Mouse (Mus musculus): ENCODE measurements around the gene B4galnt3. TPM values are rescaled to one million over a fixed set of nuclear protein-coding genes. Genes with fewer than 3 reads are reported as not detected.

B4galnt3 gene
- total and polyA plus RNA-seq, 2 experiments = 1.2 TPM

DNA sequence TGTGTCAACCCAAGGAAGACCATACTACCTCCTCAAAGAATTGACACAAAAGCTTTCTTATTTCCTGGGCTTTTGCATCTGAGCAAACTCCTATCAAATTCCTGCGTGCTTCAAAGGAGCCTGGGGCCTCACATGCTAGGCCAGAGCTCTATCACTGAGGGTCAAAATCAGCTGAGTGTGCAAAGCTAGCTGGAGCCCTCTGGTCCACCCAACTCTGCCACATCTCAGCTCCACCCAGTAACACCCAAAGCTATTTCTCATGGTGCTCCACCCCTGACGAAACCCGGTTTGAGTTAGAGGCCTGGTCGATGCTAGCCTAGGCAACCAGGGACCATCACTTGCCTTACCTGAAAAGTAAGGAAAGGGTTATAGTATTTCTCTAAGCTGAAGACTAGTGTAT is 39.2 kb downstream of the B4galnt3 start:
- Histone ChIP-seq H3K27me3 (ENCODE audit: control insufficient read depth, insufficient read depth, low read length) (no peaks in the 10 kb centered on the region), H3K36me3 (ENCODE audit: control insufficient read depth, insufficient read depth, low read length) (no peaks in the 10 kb centered on the region), H3K79me2 (ENCODE audit: control insufficient read depth, insufficient read depth, low read length) (no peaks in the 10 kb centered on the region), H3K9ac (ENCODE audit: low read depth, low read length) (no peak overlapping the region), H3K27ac (replicated peaks; ENCODE audit: insufficient read depth, low read depth, low read length) (no peak overlapping the region), H3K4me1 (ENCODE audit: control insufficient read depth, insufficient read depth, low read length) (peaks cover 17% of the 10 kb centered on the region), H3K4me3 (ENCODE audit: insufficient read depth, low read depth, low read length) (no peak overlapping the region)
- TF ChIP-seq POLR2A (IDR thresholded peaks at IDR 0.05; ENCODE audit: extremely low read depth, insufficient read depth, low read length) (no peak), CTCF (IDR thresholded peaks at IDR 0.05; ENCODE audit: low read depth, low read length) (no peak)
- no peak for DNase-seq (ENCODE audit: extremely low read depth, low read depth, low spot score)
- 73% methylated on average over 4 of the region's 4 CpGs for WGBS

DNA sequence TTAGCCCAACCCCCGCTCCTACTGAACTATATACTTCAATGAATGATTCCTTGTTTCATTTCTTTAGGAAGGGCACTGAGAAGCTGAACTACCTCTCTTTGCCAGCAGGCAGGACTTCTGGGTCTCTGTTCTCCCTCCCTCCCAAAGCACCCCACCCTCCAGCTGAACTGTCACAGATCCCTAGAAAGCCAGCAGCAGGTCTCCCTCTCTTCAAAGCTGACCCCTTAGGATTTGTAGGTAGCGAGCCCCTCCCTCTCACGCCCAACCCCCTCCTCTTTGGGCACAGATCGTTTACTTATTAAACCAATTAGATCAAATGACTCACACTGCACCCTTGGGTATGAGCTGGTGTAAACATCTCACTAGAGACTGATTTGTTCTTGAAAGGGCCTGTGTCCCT is 39.7 kb downstream of the B4galnt3 start:
- Histone ChIP-seq H3K27me3 (ENCODE audit: control insufficient read depth, insufficient read depth, low read length) (no peaks in the 10 kb centered on the region), H3K9ac (ENCODE audit: low read depth, low read length) (no peak overlapping the region), H3K79me2 (ENCODE audit: control insufficient read depth, insufficient read depth, low read length) (no peaks in the 10 kb centered on the region), H3K4me3 (ENCODE audit: insufficient read depth, low read depth, low read length) (no peak overlapping the region), H3K36me3 (ENCODE audit: control insufficient read depth, insufficient read depth, low read length) (no peaks in the 10 kb centered on the region), H3K4me1 (ENCODE audit: control insufficient read depth, insufficient read depth, low read length) (peaks cover 17% of the 10 kb centered on the region), H3K27ac (replicated peaks; ENCODE audit: insufficient read depth, low read depth, low read length) (no peak overlapping the region)
- TF ChIP-seq POLR2A (IDR thresholded peaks at IDR 0.05; ENCODE audit: extremely low read depth, insufficient read depth, low read length) = no peak
- TF ChIP-seq CTCF (IDR thresholded peaks at IDR 0.05; ENCODE audit: low read depth, low read length) = no peak
- DNase-seq (ENCODE audit: extremely low read depth, low read depth, low spot score) = no peak
- WGBS = 56% methylated on average over 4 of the region's 4 CpGs

DNA sequence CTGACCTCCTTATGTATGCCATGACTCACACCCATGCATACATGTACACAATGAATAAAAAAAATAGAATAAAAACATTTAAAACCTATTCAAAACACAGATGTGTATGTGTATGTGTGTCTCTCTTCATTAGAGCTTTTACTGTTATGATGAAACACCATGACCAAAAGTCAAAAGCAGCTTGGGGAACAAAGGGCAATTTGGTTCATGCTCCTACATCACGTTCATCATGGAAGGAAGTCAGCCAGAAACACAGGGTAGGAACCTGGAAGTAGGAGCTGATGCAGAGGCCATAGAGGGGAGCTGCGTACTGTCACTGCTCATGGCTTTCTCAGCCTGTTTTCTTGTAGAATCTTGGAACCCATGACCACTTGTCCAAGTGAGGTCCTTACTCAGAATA is 41.6 kb downstream of the B4galnt3 start:
- peak; percentile 85 for DNase-seq (ENCODE audit: extremely low read depth, low read depth, low spot score)
- Histone ChIP-seq H3K4me1 (ENCODE audit: control insufficient read depth, insufficient read depth, low read length) (peaks cover 17% of the 10 kb centered on the region), H3K27me3 (ENCODE audit: control insufficient read depth, insufficient read depth, low read length) (no peaks in the 10 kb centered on the region), H3K27ac (replicated peaks; ENCODE audit: insufficient read depth, low read depth, low read length) (0 out of 2 replicates have a peak overlapping the region, but pooled peaks have one; percentile 38), H3K79me2 (ENCODE audit: control insufficient read depth, insufficient read depth, low read length) (no peaks in the 10 kb centered on the region), H3K4me3 (ENCODE audit: insufficient read depth, low read depth, low read length) (no peak overlapping the region), H3K36me3 (ENCODE audit: control insufficient read depth, insufficient read depth, low read length) (no peaks in the 10 kb centered on the region), H3K9ac (ENCODE audit: low read depth, low read length) (no peak overlapping the region)
- WGBS = 45% methylated on average over 2 of the region's 2 CpGs
- TF ChIP-seq CTCF (IDR thresholded peaks at IDR 0.05; ENCODE audit: low read depth, low read length) (no peak), POLR2A (IDR thresholded peaks at IDR 0.05; ENCODE audit: extremely low read depth, insufficient read depth, low read length) (no peak)

DNA sequence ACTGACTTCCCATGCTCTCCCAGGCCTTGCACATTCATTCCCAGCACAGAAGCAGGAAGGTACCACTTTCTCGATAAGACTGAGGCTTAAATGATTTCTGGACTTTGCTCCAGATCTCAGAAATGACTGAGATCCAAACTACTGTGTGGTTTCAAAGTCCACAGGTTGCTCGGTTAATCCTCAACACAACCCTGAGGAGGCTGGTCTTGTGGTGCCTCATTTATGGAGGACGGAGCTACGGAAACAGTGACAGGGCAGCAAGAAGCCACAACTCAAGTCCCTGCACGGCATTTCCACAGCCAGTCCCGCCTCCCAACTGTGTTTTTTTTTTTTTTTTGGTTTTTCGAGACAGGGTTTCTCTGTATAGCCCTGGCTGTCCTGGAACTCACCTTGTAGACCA is 43.3 kb downstream of the B4galnt3 start:
- Histone ChIP-seq H3K27ac (replicated peaks; ENCODE audit: insufficient read depth, low read depth, low read length) (peak overlapping the region; percentile 57), H3K4me3 (ENCODE audit: insufficient read depth, low read depth, low read length) (no peak overlapping the region)
- peak; percentile 94 for DNase-seq (ENCODE audit: extremely low read depth, low read depth, low spot score)

DNA sequence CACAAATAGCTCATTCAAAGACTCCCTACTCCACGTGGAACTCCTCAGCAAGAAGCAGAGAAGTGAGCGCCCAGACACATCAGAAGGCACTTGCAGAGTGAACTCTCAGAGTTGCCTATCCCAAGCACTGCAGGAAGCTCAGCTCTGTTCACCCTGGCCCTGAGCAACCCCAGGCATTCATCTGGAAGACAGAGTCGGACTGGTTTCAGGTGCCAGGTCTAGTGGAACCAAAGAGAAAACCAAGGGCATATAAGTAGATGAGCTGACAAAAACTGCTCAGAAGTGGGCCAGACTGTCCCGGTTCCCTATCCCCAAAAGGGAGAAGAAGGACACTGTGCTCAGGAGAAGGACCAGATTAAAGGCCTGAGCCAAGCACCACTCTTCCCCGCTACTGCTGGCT is 44.5 kb downstream of the B4galnt3 start:
- H3K79me2 ChIP-seq (ENCODE audit: control insufficient read depth, insufficient read depth, low read length) = no peaks in the 10 kb centered on the region
- DNase-seq (ENCODE audit: extremely low read depth, low read depth, low spot score) = no peak

More for the DNA sequence above, 43.3 kb downstream of the B4galnt3 start:
- no peaks in the 10 kb centered on the region for H3K79me2 ChIP-seq (ENCODE audit: control insufficient read depth, insufficient read depth, low read length)
- no peak overlapping the region for H3K9ac ChIP-seq (ENCODE audit: low read depth, low read length)
- TF ChIP-seq POLR2A (IDR thresholded peaks at IDR 0.05; ENCODE audit: extremely low read depth, insufficient read depth, low read length) (no peak), CTCF (IDR thresholded peaks at IDR 0.05; ENCODE audit: low read depth, low read length) (no peak)
- no peaks in the 10 kb centered on the region for H3K27me3 ChIP-seq (ENCODE audit: control insufficient read depth, insufficient read depth, low read length)
- H3K4me1 ChIP-seq (ENCODE audit: control insufficient read depth, insufficient read depth, low read length) = peaks cover 17% of the 10 kb centered on the region
- no peaks in the 10 kb centered on the region for H3K36me3 ChIP-seq (ENCODE audit: control insufficient read depth, insufficient read depth, low read length)
- WGBS = 32% methylated on average over 7 of the region's 7 CpGs

DNA sequence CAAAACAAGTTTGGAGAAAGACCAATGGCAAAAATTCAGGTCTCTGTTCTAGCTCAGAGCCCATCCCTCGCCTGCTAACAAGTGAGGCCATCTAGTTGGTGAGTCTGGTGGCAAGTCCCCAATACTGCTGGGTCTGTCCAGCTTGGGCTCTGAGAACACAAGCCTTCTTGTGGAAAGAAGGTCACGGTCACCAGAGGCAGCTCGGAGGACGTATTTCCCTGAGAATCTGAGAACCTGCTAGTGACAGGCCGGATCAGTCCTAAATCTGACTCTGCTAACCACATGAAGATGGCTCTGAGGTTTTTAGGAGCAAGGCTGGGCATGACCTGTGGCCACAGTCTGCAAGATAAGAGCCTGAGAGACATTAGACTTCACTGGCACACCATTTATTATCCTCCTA is 47.7 kb downstream of the B4galnt3 start:
- Histone ChIP-seq H3K4me3 (ENCODE audit: insufficient read depth, low read depth, low read length) (no peak overlapping the region), H3K9ac (ENCODE audit: low read depth, low read length) (no peak overlapping the region), H3K4me1 (ENCODE audit: control insufficient read depth, insufficient read depth, low read length) (peaks cover 17% of the 10 kb centered on the region), H3K79me2 (ENCODE audit: control insufficient read depth, insufficient read depth, low read length) (no peaks in the 10 kb centered on the region), H3K27ac (replicated peaks; ENCODE audit: insufficient read depth, low read depth, low read length) (no peak overlapping the region), H3K36me3 (ENCODE audit: control insufficient read depth, insufficient read depth, low read length) (no peaks in the 10 kb centered on the region), H3K27me3 (ENCODE audit: control insufficient read depth, insufficient read depth, low read length) (no peaks in the 10 kb centered on the region)
- DNase-seq (ENCODE audit: extremely low read depth, low read depth, low spot score) = no peak
- WGBS = 87% methylated on average over 5 of the region's 5 CpGs
- no peak for TF ChIP-seq POLR2A (IDR thresholded peaks at IDR 0.05; ENCODE audit: extremely low read depth, insufficient read depth, low read length)
- no peak for TF ChIP-seq CTCF (IDR thresholded peaks at IDR 0.05; ENCODE audit: low read depth, low read length)

More for the DNA sequence above, 44.5 kb downstream of the B4galnt3 start:
- Histone ChIP-seq H3K27me3 (ENCODE audit: control insufficient read depth, insufficient read depth, low read length) (no peaks in the 10 kb centered on the region), H3K4me3 (ENCODE audit: insufficient read depth, low read depth, low read length) (no peak overlapping the region), H3K9ac (ENCODE audit: low read depth, low read length) (no peak overlapping the region), H3K4me1 (ENCODE audit: control insufficient read depth, insufficient read depth, low read length) (peaks cover 17% of the 10 kb centered on the region), H3K36me3 (ENCODE audit: control insufficient read depth, insufficient read depth, low read length) (no peaks in the 10 kb centered on the region), H3K27ac (replicated peaks; ENCODE audit: insufficient read depth, low read depth, low read length) (no peak overlapping the region)
- no peak for TF ChIP-seq CTCF (IDR thresholded peaks at IDR 0.05; ENCODE audit: low read depth, low read length)
- no peak for TF ChIP-seq POLR2A (IDR thresholded peaks at IDR 0.05; ENCODE audit: extremely low read depth, insufficient read depth, low read length)
- WGBS = 71% methylated on average over 5 of the region's 5 CpGs

All from liver, adult 2 months (tissue).